Mouse (Mus musculus) cortical plate, adult 2 months (tissue): ENCODE measurements at regions not wholly inside any gene's neighbourhood (a gene's known extent, or its start where the extent isn't known, plus 50 kb on each side); places are given as distances from the start of the nearest gene placed in this dataset.

Experiments
- CTCF ChIP-seq: fragments of 200-500 bp; IDR thresholded peaks from 2 replicates; pipeline ENCODE4 v1.5.1; 2011; ENCODE audit warnings: mild to moderate bottlenecking, control low read depth, low read length; ENCODE audit not compliant: insufficient read depth; ENCODE audit errors: extremely low read depth
- POLR2A ChIP-seq: fragments of 200-500 bp; IDR thresholded peaks from 2 replicates; pipeline ENCODE4 v1.6.1; 2011; ENCODE audit warnings: mild to moderate bottlenecking, low read length, control low read depth; ENCODE audit not compliant: insufficient read depth; ENCODE audit errors: extremely low read depth

GRCm38 (mm10) chr12:29280861-29281630, 247.1 kb upstream of the Myt1l start:
- no peak for TF ChIP-seq POLR2A
- TF ChIP-seq CTCF, result no peak
